Mouse (Mus musculus) spleen, adult 2 months (tissue): Measurements from ENCODE around the gene S100a2.

Experiments
- CTCF ChIP-seq: fragments of 200-500 bp; IDR thresholded peaks from 2 replicates; pipeline ENCODE4 v1.5.1; 2011; ENCODE audit warnings: mild to moderate bottlenecking, inconsistent platforms; ENCODE audit not compliant: insufficient read depth, insufficient read length, insufficient replicate concordance; ENCODE audit errors: extremely low read depth
- POLR2A ChIP-seq: fragments of 200-500 bp; IDR thresholded peaks from 2 replicates; pipeline ENCODE4 v1.6.1; 2011; ENCODE audit warnings: low read depth, low read length, inconsistent platforms

GRCm38 (mm10) chr3:90583893-90584292, 6.2 kb upstream of the S100a2 start:
- TF ChIP-seq POLR2A = no peak
- no peak for TF ChIP-seq CTCF
